Mouse (Mus musculus): ENCODE data around the gene Phtf1.

- TF ChIP-seq CTCF (IDR thresholded peaks at IDR 0.05; ENCODE audit: control insufficient read depth, insufficient read depth, insufficient read length) (no peak), MYOD1 (IDR thresholded peaks at IDR 0.05; ENCODE audit: control insufficient read depth, insufficient read length, low read depth) (no peak), MAX (IDR thresholded peaks at IDR 0.05) (no peak), MYOG (IDR thresholded peaks at IDR 0.05; ENCODE audit: control insufficient read depth, extremely low read depth, insufficient read length) (no peak)
Measured at GRCm38 (mm10) chr3:103991271-103991670, 23.4 kb downstream of the Phtf1 start.

Measured in C2C12 (cell line).